Mouse (Mus musculus): Measurements from ENCODE around the gene Zfp933. TPM values are rescaled to one million over a fixed set of nuclear protein-coding genes. Genes with fewer than 3 reads are reported as not detected.

The Zfp933 gene
- polyA plus RNA-seq, 1 experiment from 2014 or later, result 4.4 TPM

GRCm38 (mm10) chr4:147888237-147888636, 40.1 kb upstream of the Zfp933 start:
- Histone ChIP-seq H3K9ac (ENCODE audit: low read length) (no peak overlapping the region), H3K4me3 (ENCODE audit: low read depth, low read length) (no peak overlapping the region), H3K4me2 (replicated peaks; ENCODE audit: low read depth) (no peak overlapping the region), H3K27me3 (ENCODE audit: control insufficient read depth, insufficient read depth, low read length) (no peaks in the 10 kb centered on the region), H3K4me1 (replicated peaks; ENCODE audit: control insufficient read depth, insufficient read depth) (no peaks in the 10 kb centered on the region), H3K9me3 (ENCODE audit: control insufficient read depth, low read length) (no peaks in the 10 kb centered on the region), H3K27ac (replicated peaks) (no peak overlapping the region), H3K36me3 (ENCODE audit: control insufficient read depth, insufficient read depth, low read length) (peaks cover 20% of the 10 kb centered on the region)
- 94% methylated on average over 4 of the region's 4 CpGs for WGBS
- DNase-seq (ENCODE audit: low spot score) (no peak), ATAC-seq (ENCODE audit: low FRiP score, low TSS enrichment) (no peak)
- TF ChIP-seq CTCF (IDR thresholded peaks at IDR 0.05; ENCODE audit: low read depth) (no peak), EP300 (optimal IDR thresholded peaks at IDR 0.05) (no peak)

GRCm38 (mm10) chr4:147887277-147887676, 39.1 kb upstream of the Zfp933 start:
- Histone ChIP-seq H3K4me1 (replicated peaks; ENCODE audit: control insufficient read depth, insufficient read depth) (no peaks in the 10 kb centered on the region), H3K36me3 (ENCODE audit: control insufficient read depth, insufficient read depth, low read length) (peaks cover 27% of the 10 kb centered on the region), H3K27ac (replicated peaks) (no peak overlapping the region), H3K9me3 (ENCODE audit: control insufficient read depth, low read length) (no peaks in the 10 kb centered on the region), H3K4me2 (replicated peaks; ENCODE audit: low read depth) (no peak overlapping the region), H3K4me3 (ENCODE audit: low read depth, low read length) (no peak overlapping the region), H3K9ac (ENCODE audit: low read length) (no peak overlapping the region), H3K27me3 (ENCODE audit: control insufficient read depth, insufficient read depth, low read length) (no peaks in the 10 kb centered on the region)
- no peak for ATAC-seq (ENCODE audit: low FRiP score, low TSS enrichment)
- DNase-seq (ENCODE audit: low spot score), result no peak
- TF ChIP-seq EP300 (optimal IDR thresholded peaks at IDR 0.05), result no peak
- TF ChIP-seq CTCF (IDR thresholded peaks at IDR 0.05; ENCODE audit: low read depth), result no peak
- WGBS, result 93% methylated on average over 7 of the region's 7 CpGs

- Histone ChIP-seq H3K4me3 (ENCODE audit: low read depth, low read length) (no peak overlapping the region), H3K36me3 (ENCODE audit: control insufficient read depth, insufficient read depth, low read length) (peaks cover 33% of the 10 kb centered on the region), H3K4me2 (replicated peaks; ENCODE audit: low read depth) (no peak overlapping the region), H3K27me3 (ENCODE audit: control insufficient read depth, insufficient read depth, low read length) (no peaks in the 10 kb centered on the region), H3K9ac (ENCODE audit: low read length) (no peak overlapping the region), H3K9me3 (ENCODE audit: control insufficient read depth, low read length) (no peaks in the 10 kb centered on the region), H3K27ac (replicated peaks) (no peak overlapping the region), H3K4me1 (replicated peaks; ENCODE audit: control insufficient read depth, insufficient read depth) (no peaks in the 10 kb centered on the region)
- DNase-seq (ENCODE audit: low spot score) (no peak), ATAC-seq (ENCODE audit: low FRiP score, low TSS enrichment) (no peak)
- 93% methylated on average over 12 of the region's 12 CpGs for WGBS
- TF ChIP-seq EP300 (optimal IDR thresholded peaks at IDR 0.05) (no peak), CTCF (IDR thresholded peaks at IDR 0.05; ENCODE audit: low read depth) (no peak)
Measured at GRCm38 (mm10) chr4:147886158-147886557, 38.0 kb upstream of the Zfp933 start.

- no peak for DNase-seq (ENCODE audit: low spot score)
- Histone ChIP-seq H3K4me3 (ENCODE audit: low read depth, low read length) (no peak overlapping the region), H3K4me2 (replicated peaks; ENCODE audit: low read depth) (no peak overlapping the region), H3K9ac (ENCODE audit: low read length) (no peak overlapping the region), H3K4me1 (replicated peaks; ENCODE audit: control insufficient read depth, insufficient read depth) (no peaks in the 10 kb centered on the region), H3K36me3 (ENCODE audit: control insufficient read depth, insufficient read depth, low read length) (peaks cover 33% of the 10 kb centered on the region), H3K9me3 (ENCODE audit: control insufficient read depth, low read length) (no peaks in the 10 kb centered on the region), H3K27ac (replicated peaks) (no peak overlapping the region), H3K27me3 (ENCODE audit: control insufficient read depth, insufficient read depth, low read length) (no peaks in the 10 kb centered on the region)
- WGBS, result 87% methylated on average over 3 of the region's 3 CpGs
- TF ChIP-seq EP300 (optimal IDR thresholded peaks at IDR 0.05) (no peak), CTCF (IDR thresholded peaks at IDR 0.05; ENCODE audit: low read depth) (no peak)
- ATAC-seq (ENCODE audit: low FRiP score, low TSS enrichment), result no peak
Measured at GRCm38 (mm10) chr4:147884138-147884537, 36.0 kb upstream of the Zfp933 start.

GRCm38 (mm10) chr4:147883041-147883440, 34.9 kb upstream of the Zfp933 start:
- WGBS, result 73% methylated on average over 6 of the region's 6 CpGs
- Histone ChIP-seq H3K9me3 (ENCODE audit: control insufficient read depth, low read length) (no peaks in the 10 kb centered on the region), H3K9ac (ENCODE audit: low read length) (no peak overlapping the region), H3K4me2 (replicated peaks; ENCODE audit: low read depth) (no peak overlapping the region), H3K4me1 (replicated peaks; ENCODE audit: control insufficient read depth, insufficient read depth) (no peaks in the 10 kb centered on the region), H3K36me3 (ENCODE audit: control insufficient read depth, insufficient read depth, low read length) (peaks cover 41% of the 10 kb centered on the region), H3K27me3 (ENCODE audit: control insufficient read depth, insufficient read depth, low read length) (no peaks in the 10 kb centered on the region), H3K27ac (replicated peaks) (no peak overlapping the region), H3K4me3 (ENCODE audit: low read depth, low read length) (no peak overlapping the region)
- DNase-seq (ENCODE audit: low spot score) (no peak), ATAC-seq (ENCODE audit: low FRiP score, low TSS enrichment) (no peak)
- TF ChIP-seq CTCF (IDR thresholded peaks at IDR 0.05; ENCODE audit: low read depth) (no peak), EP300 (optimal IDR thresholded peaks at IDR 0.05) (no peak)

- no peak for ATAC-seq (ENCODE audit: low FRiP score, low TSS enrichment)
- Histone ChIP-seq H3K27ac (replicated peaks) (no peak overlapping the region), H3K27me3 (ENCODE audit: control insufficient read depth, insufficient read depth, low read length) (no peaks in the 10 kb centered on the region), H3K9ac (ENCODE audit: low read length) (no peak overlapping the region), H3K9me3 (ENCODE audit: control insufficient read depth, low read length) (no peaks in the 10 kb centered on the region), H3K4me1 (replicated peaks; ENCODE audit: control insufficient read depth, insufficient read depth) (no peaks in the 10 kb centered on the region), H3K4me2 (replicated peaks; ENCODE audit: low read depth) (no peak overlapping the region), H3K36me3 (ENCODE audit: control insufficient read depth, insufficient read depth, low read length) (peaks cover 35% of the 10 kb centered on the region), H3K4me3 (ENCODE audit: low read depth, low read length) (no peak overlapping the region)
- TF ChIP-seq EP300 (optimal IDR thresholded peaks at IDR 0.05) (no peak), CTCF (IDR thresholded peaks at IDR 0.05; ENCODE audit: low read depth) (no peak)
- no peak for DNase-seq (ENCODE audit: low spot score)
- 95% methylated on average over 7 of the region's 7 CpGs for WGBS
Measured at GRCm38 (mm10) chr4:147881792-147882191, 33.6 kb upstream of the Zfp933 start.

Data from stomach, postnatal 0 days (tissue).